Mouse (Mus musculus) embryo, embryonic 10 days (tissue): ENCODE results near the gene F12.

ENCODE experiments used
- DNase-seq: peaks from one replicate; pipeline ENCODE4 v3.0.0-alpha.2; 2015; ENCODE audit warnings: low spot score

F12 gene

GRCm38 (mm10) chr13:55413333-55413732, 13.3 kb downstream of the F12 start:
- DNase-seq = no peak

GRCm38 (mm10) chr13:55412643-55413307, 13.8 kb downstream of the F12 start:
- no peak for DNase-seq

- no peak for DNase-seq
These were observed 14.8 kb downstream of the F12 start for GRCm38 (mm10) chr13:55411826-55412225.

GRCm38 (mm10) chr13:55408546-55409120, 18.0 kb downstream of the F12 start:
- DNase-seq = no peak

- DNase-seq = no peak
These were observed 19.3 kb downstream of the F12 start for GRCm38 (mm10) chr13:55407341-55407740.

- no peak for DNase-seq
These were observed 20.7 kb downstream of the F12 start for GRCm38 (mm10) chr13:55405783-55406390.

- peak; percentile 91 for DNase-seq
These were observed 21.5 kb downstream of the F12 start for GRCm38 (mm10) chr13:55404853-55405782.

- no peak for DNase-seq
These were observed 22.4 kb downstream of the F12 start for GRCm38 (mm10) chr13:55403935-55404852.

- DNase-seq = no peak
These were observed 23.3 kb downstream of the F12 start for GRCm38 (mm10) chr13:55403266-55403665.

GRCm38 (mm10) chr13:55400039-55400346, 26.6 kb downstream of the F12 start:
- DNase-seq = no peak

GRCm38 (mm10) chr13:55399300-55400038, 27.1 kb downstream of the F12 start:
- no peak for DNase-seq

- DNase-seq = no peak
These were observed 28.5 kb downstream of the F12 start, which contains the start of gene Slc34a1 for GRCm38 (mm10) chr13:55398088-55398487. TSS of gene Slc34a1 (plus strand) at chr13:55398187.

- DNase-seq = no peak
These were observed 33.7 kb downstream of the F12 start for GRCm38 (mm10) chr13:55392933-55393332.

- DNase-seq = no peak
These were observed 35.0 kb downstream of the F12 start for GRCm38 (mm10) chr13:55391626-55392029.

GRCm38 (mm10) chr13:55390644-55391043, 35.9 kb downstream of the F12 start:
- DNase-seq = no peak

- DNase-seq = no peak
These were observed 44.8 kb downstream of the F12 start for GRCm38 (mm10) chr13:55381790-55382189.

GRCm38 (mm10) chr13:55378907-55379580, 47.5 kb downstream of the F12 start:
- DNase-seq = no peak

- DNase-seq = no peak
These were observed 50.7 kb downstream of the F12 start for GRCm38 (mm10) chr13:55375877-55376276.

- DNase-seq = no peak
These were observed 52.2 kb downstream of the F12 start for GRCm38 (mm10) chr13:55374206-55374924.
